ENCODE assay signal across 8 mouse cellular contexts in the genomic region with DNA sequence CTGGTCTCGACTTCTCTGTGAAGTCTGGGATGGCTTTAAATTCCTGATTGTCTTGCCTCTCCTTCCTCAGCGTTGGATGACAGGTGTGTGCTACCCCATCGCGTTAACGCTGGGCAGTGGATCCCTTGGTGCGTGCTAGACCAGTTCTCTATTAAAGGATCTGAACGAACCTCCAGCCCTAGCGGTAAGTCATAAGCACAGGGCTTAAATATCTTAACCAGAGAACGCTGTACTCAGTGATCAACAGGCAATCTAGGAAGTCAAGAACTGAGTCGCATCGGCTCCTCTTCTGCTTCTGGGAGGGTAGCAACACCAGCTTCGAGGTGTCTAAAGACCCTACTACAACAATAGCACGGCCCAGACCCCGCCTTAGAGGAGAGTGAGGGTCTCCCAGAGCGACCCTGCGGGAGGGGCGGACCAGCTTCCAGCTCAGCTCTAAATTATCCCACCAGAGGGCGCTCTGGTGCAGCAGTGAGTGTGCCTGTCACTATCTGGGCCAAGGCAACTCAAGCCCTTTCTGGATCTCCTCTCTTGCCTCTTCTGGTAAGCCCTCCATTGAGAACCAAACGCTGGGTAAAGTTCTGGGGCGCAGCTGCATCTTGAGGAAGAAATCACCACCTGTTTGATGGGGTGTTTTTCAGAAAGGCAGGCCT. TPM values are rescaled to one million over a fixed set of nuclear protein-coding genes. Genes with fewer than 3 reads are reported as not detected.
DNase-seq lines count a peak whose midpoint lies in the region; ATAC-seq and TF ChIP-seq lines count a peak whose summit lies in the region.

No protein-coding gene starts in this region.

- no peak for TF ChIP-seq EP300 in ES-Bruce4 (IDR thresholded peaks at IDR 0.05; ENCODE audit: insufficient read depth, low read depth, low read length)
- TF ChIP-seq EP300 in lung, postnatal 0 days (IDR thresholded peaks at IDR 0.05) = 0 out of 2 replicates have a peak, but pooled peaks have one; percentile 23

- no peak overlapping the region for H3K9ac ChIP-seq in ES-Bruce4 (ENCODE audit: low read depth, poor library complexity, severe bottlenecking)
- 0 out of 2 replicates have a peak overlapping the region, but pooled peaks have one; percentile 40 for H3K9ac ChIP-seq in forebrain, embryonic 14.5 days (ENCODE audit: low read length)
- peak overlapping the region; percentile 16; the same call in 1 of the 2 replicates for H3K9ac ChIP-seq in lung, postnatal 0 days (replicated peaks; ENCODE audit: low read depth)

- 3% methylated on average over 20 of the region's 20 CpGs for WGBS in forebrain, embryonic 14.5 days
- WGBS in lung, postnatal 0 days = 3% methylated on average over 20 of the region's 20 CpGs

- H3K4me3 ChIP-seq in ES-Bruce4 (ENCODE audit: low read depth, low read length) = peak overlapping the region; percentile 41
- peak overlapping the region; percentile 24 for H3K4me3 ChIP-seq in forebrain, embryonic 14.5 days (ENCODE audit: low read depth, low read length)
- H3K4me3 ChIP-seq in lung, postnatal 0 days (ENCODE audit: low read depth, low read length) = peak overlapping the region; percentile 33

- peak; percentile 98 for TF ChIP-seq CTCF in ES-Bruce4 (IDR thresholded peaks at IDR 0.05; ENCODE audit: low read depth, low read length)
- peak; percentile 93 for TF ChIP-seq CTCF in lung, postnatal 0 days (IDR thresholded peaks at IDR 0.05)

- H3K9me3 ChIP-seq in ES-Bruce4 (replicated peaks; ENCODE audit: control insufficient read depth, insufficient read depth, low read length, poor library complexity, severe bottlenecking) = no peaks in the 10 kb centered on the region
- H3K9me3 ChIP-seq in forebrain, embryonic 14.5 days (replicated peaks; ENCODE audit: control insufficient read depth, low read length) = no peaks in the 10 kb centered on the region
- no peaks in the 10 kb centered on the region for H3K9me3 ChIP-seq in lung, postnatal 0 days (ENCODE audit: low read length)

- no peak for TF ChIP-seq POLR2A in ES-Bruce4 (IDR thresholded peaks at IDR 0.05; ENCODE audit: insufficient read depth, low read length)

- peak overlapping the region; percentile 49 for H3K4me2 ChIP-seq in forebrain, embryonic 14.5 days (ENCODE audit: low read length)
- H3K4me2 ChIP-seq in lung, postnatal 0 days (replicated peaks; ENCODE audit: low read depth, low read length) = peak overlapping the region; percentile 56

- H3K36me3 ChIP-seq in ES-Bruce4 (ENCODE audit: control insufficient read depth, insufficient read depth, low read length, poor library complexity, severe bottlenecking) = no peaks in the 10 kb centered on the region
- no peaks in the 10 kb centered on the region for H3K36me3 ChIP-seq in forebrain, embryonic 14.5 days (ENCODE audit: control insufficient read depth, insufficient read depth, low read length)
- no peaks in the 10 kb centered on the region for H3K36me3 ChIP-seq in lung, postnatal 0 days (ENCODE audit: insufficient read depth, low read length)

- H3K4me1 ChIP-seq in ES-Bruce4 (ENCODE audit: control insufficient read depth, insufficient read depth, low read length) = no peaks in the 10 kb centered on the region
- H3K4me1 ChIP-seq in forebrain, embryonic 14.5 days (ENCODE audit: control insufficient read depth, insufficient read depth, low read length) = peaks cover 4% of the 10 kb centered on the region
- H3K4me1 ChIP-seq in lung, postnatal 0 days (ENCODE audit: insufficient read depth, low read depth, low read length) = peaks cover 6% of the 10 kb centered on the region

- peak; percentile 90 for DNase-seq in forebrain, embryonic 14.5 days (ENCODE audit: low spot score)
- peak; percentile 92 for DNase-seq in heart, postnatal 4 days
- peak; percentile 48 to 82 for DNase-seq in layer of hippocampus, adult 18-20 months (ENCODE audit: low spot score in 2 of 2)
- DNase-seq in lung, postnatal 0 days (ENCODE audit: low spot score) = peak; percentile 87
- DNase-seq in ovary, postnatal 10 days (ENCODE audit: low spot score) = peak; percentile 74
- peak; percentile 86 for DNase-seq in thymus, postnatal 14 days

- H3K27ac ChIP-seq in ES-Bruce4 (ENCODE audit: insufficient read depth, low read length) = no peak overlapping the region
- no peak overlapping the region for H3K27ac ChIP-seq in forebrain, embryonic 14.5 days (ENCODE audit: low read depth, low read length)
- peak overlapping the region; percentile 47; the same call in 1 of the 2 replicates for H3K27ac ChIP-seq in lung, postnatal 0 days (ENCODE audit: low read length)

- peak; percentile 6; the same call in 1 of the 2 replicates for ATAC-seq in cerebellum, adult (ENCODE audit: insufficient number of reproducible peaks, low FRiP score, low TSS enrichment)
- ATAC-seq in forebrain, embryonic 14.5 days = peak; percentile 80
- peak; percentile 79 for ATAC-seq in lung, postnatal 0 days

- no peaks in the 10 kb centered on the region for H3K27me3 ChIP-seq in ES-Bruce4 (ENCODE audit: control insufficient read depth, insufficient read depth, low read length, poor library complexity, severe bottlenecking)
- H3K27me3 ChIP-seq in forebrain, embryonic 14.5 days (replicated peaks; ENCODE audit: control insufficient read depth, insufficient read depth, low read length) = peaks cover 7% of the 10 kb centered on the region; the same call in 1 of the 2 replicates
- no peaks in the 10 kb centered on the region for H3K27me3 ChIP-seq in lung, postnatal 0 days (replicated peaks; ENCODE audit: insufficient read depth, low read length)

RNA-seq across cellular contexts. Expression of a gene that starts 12.6 kb away (rescaled TPM):
- 78.5 and 79.8 TPM in 2 replicates for polyA plus RNA-seq in ES-Bruce4 (2011; ENCODE audit: insufficient read depth, insufficient read length, low read depth, missing spikeins)
- polyA plus RNA-seq in forebrain, embryonic 14.5 days (2014; fragmentation: Nextera tagmentation; extraction: Ambion mirVana) = 15.6 and 21.1 TPM in 2 replicates
- total RNA-seq in heart, postnatal 4 days (2021) = 100 to 1,000 TPM; 479 to 498 TPM
- 10 to 100 TPM; 15.8 to 16.0 TPM for total RNA-seq in layer of hippocampus, adult 18-20 months (2021)
- polyA plus RNA-seq in lung, postnatal 0 days (2015; fragmentation: Nextera tagmentation; extraction: Ambion mirVana) = 692 and 736 TPM in 2 replicates

RNA-seq across cellular contexts. Expression of a gene that starts 26.0 kb away (rescaled TPM):
- 33.7 and 37.5 TPM in 2 replicates for polyA plus RNA-seq in ES-Bruce4 (2011; ENCODE audit: insufficient read depth, insufficient read length, low read depth, missing spikeins)
- 50.2 and 74.4 TPM in 2 replicates for polyA plus RNA-seq in forebrain, embryonic 14.5 days (2014; fragmentation: Nextera tagmentation; extraction: Ambion mirVana)
- total RNA-seq in heart, postnatal 4 days (2021) = 100 to 1,000 TPM; 112 to 115 TPM
- 100 to 1,000 TPM; 421 to 426 TPM for total RNA-seq in layer of hippocampus, adult 18-20 months (2021)
- polyA plus RNA-seq in lung, postnatal 0 days (2015; fragmentation: Nextera tagmentation; extraction: Ambion mirVana) = 51.3 and 57.2 TPM in 2 replicates

RNA-seq across cellular contexts. Expression of a gene that starts 43.9 kb away (rescaled TPM):
- polyA plus RNA-seq in ES-Bruce4 (2011; ENCODE audit: insufficient read depth, insufficient read length, low read depth, missing spikeins) = 31.2 and 39.8 TPM in 2 replicates
- 23.3 and 26.4 TPM in 2 replicates for polyA plus RNA-seq in forebrain, embryonic 14.5 days (2014; fragmentation: Nextera tagmentation; extraction: Ambion mirVana)
- total RNA-seq in heart, postnatal 4 days (2021) = 100 to 1,000 TPM; 111 to 115 TPM
- 10 to 100 TPM; 35.5 to 35.9 TPM for total RNA-seq in layer of hippocampus, adult 18-20 months (2021)
- 100 and 120 TPM in 2 replicates for polyA plus RNA-seq in lung, postnatal 0 days (2015; fragmentation: Nextera tagmentation; extraction: Ambion mirVana)

Comparison
In these comparisons a context has a peak if more than half of its experiments do, and no peak if none do; other contexts are left out.
1. ATAC-seq: peak in every context shown above with its lines; median percentile 80 in forebrain, embryonic 14.5 days; 79 in lung, postnatal 0 days; 6 in cerebellum, adult.